Mouse (Mus musculus) mature B cell (primary cell): ENCODE results near the gene Actl10.

ENCODE experiments used
- in situ Hi-C: fragments of 300-500 bp; cut with MboI; formaldehyde crosslinking; loops from 2 replicates; pipeline ENCODE4 v1.14.3; 2019

Actl10 gene

DNA sequence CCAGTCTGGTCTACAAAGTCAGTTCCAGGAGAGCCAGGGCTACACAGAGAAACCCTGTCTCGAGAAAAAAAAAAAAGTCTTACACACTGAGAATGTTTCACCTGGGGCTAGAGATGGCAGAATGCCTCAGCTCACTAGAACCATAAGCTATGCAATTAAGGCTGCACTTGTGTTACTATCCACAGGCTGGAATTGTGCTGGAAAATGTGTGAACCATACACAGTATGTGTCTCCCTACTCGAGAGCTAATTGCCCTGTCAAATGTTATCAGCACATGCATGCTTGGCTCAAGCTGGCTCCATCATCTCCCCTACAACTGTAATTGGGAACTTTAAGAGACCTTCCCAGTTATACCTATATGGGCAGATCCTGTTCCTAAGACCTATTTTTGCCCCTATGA lies 639 bp upstream of the Actl10 start:
- in situ Hi-C loops, result no loop called here

DNA sequence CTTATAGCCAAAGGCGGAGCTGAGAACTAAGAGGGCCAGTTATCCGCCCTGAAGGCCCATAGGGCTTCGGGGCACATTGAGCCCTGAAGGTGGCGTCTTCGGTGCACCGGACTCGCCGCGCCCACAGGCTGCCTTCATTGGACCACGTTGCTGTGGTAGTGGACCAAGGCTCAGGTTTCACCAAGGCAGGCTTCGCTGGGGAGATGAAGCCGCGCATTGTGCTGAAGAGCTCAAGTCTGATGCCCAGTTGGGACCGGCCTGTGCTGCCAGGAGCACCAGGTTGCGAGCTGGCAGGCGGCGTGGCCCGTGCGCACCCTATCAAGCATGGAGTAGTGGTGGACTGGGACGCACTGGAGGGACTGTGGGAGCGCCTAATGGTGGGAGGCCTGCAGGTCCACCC lies 351 bp downstream of the Actl10 start:
- in situ Hi-C loops, result no loop called here

DNA sequence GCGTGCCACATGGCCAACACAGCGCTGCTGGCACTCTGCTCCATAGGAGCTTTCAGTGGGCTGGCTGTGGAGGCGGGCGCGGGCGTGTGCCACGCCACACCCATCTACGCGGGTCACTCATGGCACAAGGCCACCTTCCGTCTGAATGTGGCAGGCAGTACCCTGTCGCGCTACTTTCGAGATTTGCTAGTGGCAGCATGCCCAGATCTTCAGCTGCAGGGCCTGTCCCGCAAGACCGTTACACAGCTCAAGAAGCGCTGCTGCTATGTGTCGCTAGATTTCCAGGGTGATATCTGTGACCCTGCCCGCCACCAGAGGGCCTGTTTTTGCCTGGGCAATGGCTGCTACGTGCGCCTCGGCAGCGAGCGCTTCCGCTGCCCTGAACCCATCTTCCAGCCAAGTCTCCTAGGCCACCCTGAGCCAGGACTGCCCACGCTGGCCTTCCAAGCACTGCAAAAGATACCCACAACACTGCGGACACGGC lies 890 bp downstream of the Actl10 start:
- in situ Hi-C loops, result no loop called here

DNA sequence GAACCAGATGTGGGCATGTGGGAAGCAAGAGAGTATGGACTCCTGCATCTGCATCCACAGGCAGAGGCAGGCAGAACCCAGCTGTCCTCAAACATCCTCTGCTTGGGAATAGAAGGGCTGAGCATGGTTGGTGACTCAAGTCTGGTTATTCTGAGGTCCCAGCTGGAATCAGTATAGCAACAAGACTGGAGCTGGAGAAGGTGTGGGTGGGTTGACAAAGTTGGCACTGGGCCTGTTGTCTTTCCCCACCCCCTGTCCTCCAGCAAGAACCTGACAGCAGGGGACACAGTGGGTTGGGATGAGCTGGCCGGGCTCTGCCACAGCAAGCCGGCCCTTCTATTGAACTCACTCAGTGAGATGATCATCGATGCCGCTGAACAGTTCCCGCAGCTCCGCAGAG lies 3.7 kb downstream of the Actl10 start:
- in situ Hi-C loops, result no loop called here

DNA sequence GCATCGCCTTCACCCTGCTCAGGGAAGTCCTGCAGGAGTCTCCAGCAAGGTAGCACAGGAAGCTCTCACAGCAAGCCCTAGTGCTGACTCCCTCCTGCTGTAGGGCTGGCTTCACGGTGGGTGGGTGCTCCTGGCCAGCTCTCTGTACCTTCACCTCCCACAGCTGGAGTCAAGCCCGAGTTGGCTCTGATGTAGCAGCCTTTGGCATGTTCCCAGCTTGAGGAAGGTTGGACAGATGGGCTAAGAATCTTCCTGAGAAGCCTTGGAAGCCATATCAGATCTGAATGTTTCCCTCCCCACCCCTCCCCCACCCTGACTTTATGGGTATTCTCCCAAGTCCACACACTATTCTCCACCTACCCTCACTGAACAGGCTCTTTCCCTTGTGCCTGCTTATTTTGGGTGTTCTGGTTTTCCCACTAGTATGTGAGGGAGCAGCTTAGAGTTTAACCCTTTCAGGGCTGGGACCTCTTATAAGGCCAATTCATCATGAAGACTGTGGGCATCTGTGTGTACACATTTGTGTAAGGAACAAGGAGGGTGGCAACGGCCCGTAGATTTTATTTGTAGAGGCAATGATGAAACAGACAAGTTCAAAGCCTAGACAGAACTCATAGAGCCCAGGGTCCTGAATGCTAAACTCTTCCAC lies 5.7 kb downstream of the Actl10 start:
- in situ Hi-C loops, result no loop called here

DNA sequence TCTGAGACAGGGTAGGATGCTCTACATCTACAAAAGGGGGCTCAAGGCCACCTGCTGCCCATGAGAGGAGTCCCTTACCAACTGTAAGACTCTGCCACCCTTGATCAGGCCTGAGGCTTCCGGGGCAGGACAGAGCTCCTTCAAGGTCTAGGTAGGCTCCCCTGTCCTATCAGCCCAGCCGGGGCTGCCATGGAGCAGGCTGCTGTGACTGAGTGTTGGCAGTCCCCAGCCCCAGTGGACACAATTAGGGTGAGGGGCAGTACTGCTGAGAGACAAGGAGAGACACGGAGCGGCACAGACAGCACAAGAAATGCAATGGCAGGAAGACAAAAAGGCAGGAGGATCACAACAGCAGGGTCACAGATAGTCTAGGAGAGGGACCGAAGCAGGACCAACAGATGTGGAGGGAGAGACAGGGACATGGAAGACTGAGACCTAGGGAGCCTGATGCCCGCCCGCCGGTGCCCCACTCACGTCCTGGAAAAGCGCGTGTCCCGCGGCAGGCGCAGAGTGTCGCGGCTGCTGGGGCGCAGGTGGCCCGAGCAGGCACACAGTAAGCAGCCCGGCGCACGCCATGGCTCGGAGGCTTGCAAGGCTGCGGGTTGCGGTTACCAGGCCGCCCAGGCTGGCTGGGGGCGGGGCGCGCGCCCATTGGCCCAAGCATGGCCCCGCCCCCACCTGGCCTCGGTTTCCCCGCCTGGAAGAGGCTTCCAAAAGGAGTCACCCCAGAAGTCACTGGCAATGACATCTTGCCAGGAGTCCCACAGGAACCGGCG lies 6.9 kb downstream of the Actl10 start, which contains the start of gene Necab3:
TSS of gene Necab3 (minus strand) at position 627 of the 776 bp plus-strand sequence.
- in situ Hi-C loops, result no loop called here

DNA sequence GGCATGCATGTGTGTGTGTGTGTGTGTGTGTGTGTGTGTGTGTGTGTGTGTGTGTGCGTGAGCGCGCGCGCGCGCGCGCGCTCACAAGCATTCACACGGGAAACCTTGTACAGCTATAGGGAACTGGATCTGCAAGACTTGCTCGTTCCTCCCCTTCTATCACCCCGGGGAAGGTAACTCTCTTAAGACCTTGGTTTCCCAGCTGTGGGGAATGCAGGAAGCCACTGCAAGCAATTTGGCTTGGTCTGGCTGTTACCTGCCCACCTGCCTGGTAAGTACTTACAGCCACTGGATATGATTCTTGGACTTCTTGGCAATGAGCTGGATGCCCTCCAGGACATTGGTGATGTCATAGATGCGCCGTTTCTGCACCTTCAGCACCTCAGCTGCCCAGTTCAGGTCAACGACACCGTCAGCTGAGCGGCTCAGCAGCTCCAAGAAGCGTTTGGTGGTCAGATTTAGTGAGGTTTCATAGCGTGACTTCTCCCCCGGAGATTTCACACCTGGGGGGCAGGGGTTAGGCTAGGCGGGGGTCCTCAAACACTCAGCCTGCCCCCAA lies 12.1 kb downstream of the Actl10 start:
- in situ Hi-C loops, result no loop called here

DNA sequence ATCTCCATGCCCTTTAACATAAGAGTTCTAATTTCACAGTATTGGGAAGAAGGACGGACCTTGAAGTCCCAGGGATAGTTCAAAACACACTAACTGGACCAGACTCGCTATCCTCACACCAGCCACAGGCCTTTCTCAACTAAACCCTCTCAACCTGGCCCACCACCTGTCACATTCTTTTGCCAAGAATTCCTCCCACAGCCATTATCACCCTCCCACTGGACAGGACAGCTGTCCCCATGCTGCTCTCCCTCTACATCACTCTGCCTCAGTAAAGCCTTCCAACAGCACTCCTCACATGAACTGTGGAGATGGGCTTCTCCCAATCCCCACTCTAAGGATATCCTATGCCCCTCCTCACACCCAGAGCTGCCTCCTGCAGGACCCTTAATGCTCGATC lies 14.0 kb downstream of the Actl10 start:
- in situ Hi-C loops, result no loop called here

DNA sequence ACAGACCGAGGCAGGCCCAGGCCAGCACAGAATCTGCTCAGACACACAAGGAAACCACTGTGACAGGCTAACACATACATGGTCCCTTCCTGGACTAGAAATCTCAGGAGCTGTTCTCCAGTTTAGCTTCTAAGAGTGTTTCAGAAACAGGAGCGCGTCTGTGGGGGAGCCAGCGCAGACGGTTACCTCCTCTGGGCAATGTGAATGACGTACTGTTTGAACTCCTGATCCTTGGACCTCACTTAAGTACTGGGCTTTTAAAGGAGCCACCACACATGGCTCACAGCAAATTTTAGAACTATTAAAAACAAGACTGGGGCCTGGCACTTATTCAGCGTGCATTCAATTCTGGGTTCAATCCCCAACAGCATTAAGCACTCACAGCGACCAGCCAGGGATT lies 15.1 kb downstream of the Actl10 start:
- in situ Hi-C loops, result no loop called here

DNA sequence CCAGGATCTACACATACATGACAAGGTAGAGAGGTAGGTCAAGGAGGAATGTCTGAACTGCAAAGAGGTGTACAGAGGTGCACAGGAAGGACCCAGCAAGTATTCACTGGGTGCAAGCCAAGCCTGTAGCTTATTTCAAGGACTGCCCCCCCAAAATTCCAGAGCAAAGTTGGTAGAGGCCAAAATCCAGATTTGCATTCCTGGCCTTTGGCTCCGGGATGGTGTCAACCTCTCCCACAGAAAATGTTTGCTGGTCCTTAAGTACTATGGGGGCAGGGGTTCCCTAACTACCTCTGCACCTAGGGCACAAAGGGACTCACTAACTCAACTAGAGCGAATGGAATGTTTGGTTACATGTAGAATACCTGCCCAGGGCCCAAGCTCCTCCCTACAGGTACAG lies 16.2 kb downstream of the Actl10 start:
- in situ Hi-C loops, result no loop called here

DNA sequence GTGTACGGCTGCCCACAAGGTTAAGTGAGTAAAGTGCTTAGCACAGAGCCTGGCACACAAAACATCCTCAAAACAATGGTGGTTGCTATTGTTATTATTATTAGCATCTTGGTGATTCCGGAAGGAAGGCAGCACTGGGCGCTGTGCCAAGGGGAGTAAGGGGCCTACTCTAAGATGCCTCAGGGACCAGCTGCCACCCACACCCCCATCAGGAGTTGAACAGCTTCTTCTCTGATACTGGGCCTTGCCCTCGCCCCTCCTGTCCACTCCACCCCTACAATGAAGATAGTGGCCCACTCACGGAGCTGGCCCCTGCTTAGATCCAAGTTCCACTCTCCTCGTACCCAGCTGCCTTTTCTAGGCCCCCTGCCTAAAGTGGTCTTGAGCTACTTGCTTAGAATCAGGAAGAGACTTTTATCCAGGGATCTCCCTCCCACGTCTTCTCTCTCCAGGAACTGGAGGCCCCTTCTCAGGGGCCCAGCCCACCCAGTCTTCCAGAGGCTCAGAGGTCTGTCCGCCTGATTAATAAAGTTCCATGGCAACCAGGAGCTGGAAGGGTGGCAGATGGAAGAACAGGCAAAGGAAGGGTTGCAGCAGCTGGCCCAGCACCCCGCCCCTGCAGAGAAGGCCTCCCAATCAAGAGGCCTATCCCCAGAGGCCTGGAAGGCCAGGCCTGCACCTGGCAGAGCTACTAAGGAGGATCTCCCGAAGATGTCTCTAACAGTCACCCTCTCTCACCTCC lies 16.9 kb downstream of the Actl10 start:
- in situ Hi-C loops, result no loop called here

DNA sequence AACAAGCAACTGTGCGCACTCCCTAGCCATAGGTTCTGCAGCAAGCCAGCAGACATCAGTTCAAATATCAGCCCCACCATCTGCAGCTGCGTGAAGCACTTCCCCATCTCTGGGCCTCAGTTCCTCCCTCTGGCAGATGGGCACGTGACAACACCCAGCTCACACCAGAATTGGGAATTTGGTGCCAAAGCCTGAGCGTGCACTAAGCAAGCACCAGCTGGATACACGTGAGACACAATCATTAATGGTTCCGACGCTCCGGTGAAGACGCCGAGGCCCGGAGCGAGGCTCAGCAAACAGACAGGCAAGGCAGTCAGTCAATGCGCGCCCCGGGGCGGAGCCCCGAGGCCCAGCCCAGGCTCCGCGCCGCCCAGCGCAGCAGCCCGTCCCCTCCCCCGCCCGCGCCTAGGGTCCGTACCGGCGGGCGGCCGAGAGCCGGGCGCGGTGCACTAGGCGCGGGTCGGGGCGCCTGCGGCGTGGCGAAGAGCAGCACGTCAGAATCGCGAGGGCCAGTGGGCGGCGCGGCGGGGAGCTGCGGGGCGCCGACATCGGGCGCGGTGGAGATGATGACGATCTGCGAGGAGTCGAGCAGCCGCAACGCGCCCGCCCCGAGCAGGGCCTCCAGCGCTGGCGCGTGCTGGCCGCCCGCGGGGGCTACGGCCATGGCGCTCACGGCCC lies 17.6 kb downstream of the Actl10 start:
- in situ Hi-C loops, result no loop called here

DNA sequence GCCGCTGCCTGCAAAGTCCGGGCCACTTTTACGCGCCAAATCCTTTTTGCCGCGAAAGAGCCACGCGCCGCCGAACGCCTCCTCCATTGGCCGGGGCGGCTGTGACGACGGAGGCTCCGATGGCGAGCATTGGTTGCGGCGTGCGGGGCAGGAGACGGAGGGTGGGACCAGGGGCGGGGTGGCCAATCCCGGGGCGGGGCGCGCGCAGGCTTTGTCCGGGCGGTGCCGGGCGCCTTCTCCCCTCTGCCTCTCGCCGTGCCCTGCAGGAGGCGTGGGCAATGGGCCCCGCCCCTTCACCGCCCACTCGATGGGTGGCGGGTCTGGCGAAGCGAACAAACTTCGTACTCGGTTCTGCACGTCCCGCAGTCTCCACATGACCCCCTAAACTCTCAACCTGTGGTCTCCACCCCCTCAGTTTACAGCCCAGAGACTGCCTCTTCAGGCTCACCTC lies 18.3 kb downstream of the Actl10 start, which contains the start of gene E2f1:
TSS of gene E2f1 (minus strand) at position 57 of the 451 bp plus-strand sequence.
- in situ Hi-C loops, result no loop called here

DNA sequence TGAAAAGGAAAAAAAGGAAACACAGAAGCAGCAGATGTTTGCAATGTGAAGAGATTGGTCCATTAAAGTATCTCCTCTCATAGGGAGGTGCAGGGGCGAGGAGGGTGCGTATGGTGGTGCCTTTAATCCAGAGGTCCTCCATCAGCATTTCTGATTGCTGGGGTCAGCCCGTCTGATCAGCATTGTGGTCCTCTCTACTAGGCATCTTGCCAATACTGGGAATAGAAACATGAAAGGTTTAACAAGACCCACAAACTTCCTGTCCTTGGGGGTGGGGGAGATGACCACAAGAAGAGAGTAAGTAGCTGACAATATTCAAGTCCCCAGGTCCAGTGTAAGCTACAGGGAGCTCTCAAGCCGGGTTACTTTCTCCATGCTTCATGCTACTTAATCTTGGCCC lies 19.1 kb downstream of the Actl10 start:
- in situ Hi-C loops, result no loop called here

DNA sequence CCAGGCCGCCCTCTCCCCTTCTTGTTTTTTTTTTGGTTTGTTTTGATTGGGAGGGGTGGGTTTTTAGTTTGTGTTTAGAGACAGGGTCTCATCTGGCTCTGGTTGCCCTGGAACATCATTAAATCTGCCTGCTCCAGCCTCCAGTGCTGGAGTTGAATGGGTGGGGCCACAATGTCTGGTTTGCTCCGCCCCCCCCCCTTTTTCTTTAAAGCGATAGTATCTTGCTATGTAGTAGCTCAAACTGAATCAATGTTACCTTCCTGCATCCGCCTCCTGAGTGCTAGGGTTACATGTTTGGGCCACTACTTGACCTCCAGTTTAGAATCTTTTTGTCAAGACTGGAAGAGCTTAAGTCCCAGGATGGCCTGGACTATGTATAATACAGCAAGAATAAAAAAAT lies 19.7 kb downstream of the Actl10 start:
- in situ Hi-C loops, result no loop called here

DNA sequence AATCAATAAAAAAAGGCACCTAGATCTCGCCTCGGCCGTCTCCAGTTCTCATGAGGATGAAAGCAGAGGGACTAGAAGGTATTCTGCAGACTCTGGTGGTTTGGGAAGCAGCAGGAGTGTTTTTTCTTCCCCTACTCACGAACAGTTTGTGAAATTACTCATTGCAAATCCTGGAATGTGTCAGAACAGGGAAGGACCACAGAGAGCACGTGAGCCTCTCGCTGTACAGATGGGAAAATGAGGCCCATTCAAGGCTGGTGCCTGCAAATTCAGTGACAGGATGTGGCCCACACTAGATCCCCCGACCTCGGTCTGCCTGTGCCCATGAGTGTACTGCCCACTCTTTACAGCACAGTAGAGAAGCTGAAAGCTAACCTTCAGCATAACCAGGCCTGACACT lies 20.4 kb downstream of the Actl10 start:
- in situ Hi-C loops, result no loop called here

DNA sequence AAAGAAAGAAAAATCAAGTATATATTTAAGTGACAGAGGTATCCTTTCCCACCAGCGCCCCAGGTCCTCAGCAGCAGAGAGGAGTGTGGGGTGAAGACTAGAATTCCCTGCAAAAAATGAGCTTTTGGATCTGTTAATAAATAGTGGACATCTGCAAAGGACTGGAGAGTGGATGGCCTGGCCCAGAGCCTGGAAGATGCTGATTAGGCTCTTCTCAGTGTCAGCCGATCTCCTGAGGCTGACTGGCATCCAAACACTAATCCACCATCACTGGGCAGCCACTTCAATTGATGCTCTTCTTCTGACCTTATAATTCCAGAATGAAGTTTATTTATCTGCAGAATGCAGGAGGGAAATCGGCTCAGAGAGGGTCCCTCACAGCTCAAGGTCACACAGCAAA lies 21.4 kb downstream of the Actl10 start:
- in situ Hi-C loops, result no loop called here

DNA sequence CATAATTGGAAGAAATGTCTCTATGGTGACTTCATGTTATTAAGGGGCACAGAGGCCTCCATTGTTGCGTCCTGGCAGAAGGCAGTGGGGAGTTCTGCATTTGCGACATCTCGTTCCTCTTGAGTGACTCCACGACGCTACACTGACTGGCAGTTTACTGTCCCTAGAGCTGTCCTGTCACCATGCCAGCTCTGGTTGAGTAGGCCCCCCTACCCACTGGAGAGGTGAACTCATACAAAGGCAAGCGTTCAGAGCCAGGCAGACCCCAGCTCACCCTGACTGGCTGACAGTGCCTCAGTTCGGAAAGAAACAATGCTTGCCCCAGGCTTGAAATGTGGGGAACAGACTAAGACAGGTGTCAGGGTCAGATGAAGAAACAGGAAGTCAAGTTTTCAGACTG lies 22.7 kb downstream of the Actl10 start:
- in situ Hi-C loops, result no loop called here

DNA sequence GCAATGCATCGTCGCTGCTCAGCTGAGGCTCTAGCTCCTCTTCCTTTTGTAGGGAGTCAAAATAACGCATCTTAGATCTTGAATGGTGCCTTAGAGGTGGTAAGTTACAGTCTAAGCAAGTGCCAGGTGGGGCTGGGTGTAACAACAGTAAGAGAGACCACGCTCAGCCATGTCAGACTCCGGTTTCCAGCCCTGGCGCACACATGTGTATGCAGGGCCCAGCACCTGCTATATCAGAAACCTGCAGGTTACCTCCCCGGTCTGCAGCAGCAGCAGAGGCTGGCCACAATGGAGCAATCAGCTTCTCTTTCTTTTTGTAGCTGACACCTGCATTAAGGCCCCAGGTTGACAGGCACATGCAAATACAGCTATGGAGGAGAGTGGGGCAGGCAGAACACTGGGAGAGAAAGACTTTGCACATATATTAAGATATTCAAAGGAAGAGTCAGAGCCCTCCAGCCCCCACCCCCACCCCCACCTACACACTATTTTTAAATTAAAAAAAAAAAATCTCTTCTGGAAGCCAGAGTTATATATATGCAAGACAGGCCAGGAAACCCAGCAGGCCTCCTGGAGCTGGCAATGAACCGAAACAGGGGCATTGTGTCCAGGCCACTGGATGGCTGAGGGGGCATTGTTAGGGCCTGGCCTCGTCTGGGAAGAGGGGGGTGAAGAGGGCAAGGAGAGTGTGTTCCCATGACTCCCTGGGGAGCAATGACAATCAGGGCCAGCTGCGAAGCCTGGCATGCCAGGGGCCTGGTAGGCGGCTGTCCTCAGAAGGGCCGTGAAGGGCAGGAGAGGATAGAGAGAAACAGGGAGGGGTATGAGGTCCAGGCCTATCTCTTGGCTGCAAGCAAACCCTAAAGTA lies 25.5 kb downstream of the Actl10 start:
- in situ Hi-C loops, result no loop called here

DNA sequence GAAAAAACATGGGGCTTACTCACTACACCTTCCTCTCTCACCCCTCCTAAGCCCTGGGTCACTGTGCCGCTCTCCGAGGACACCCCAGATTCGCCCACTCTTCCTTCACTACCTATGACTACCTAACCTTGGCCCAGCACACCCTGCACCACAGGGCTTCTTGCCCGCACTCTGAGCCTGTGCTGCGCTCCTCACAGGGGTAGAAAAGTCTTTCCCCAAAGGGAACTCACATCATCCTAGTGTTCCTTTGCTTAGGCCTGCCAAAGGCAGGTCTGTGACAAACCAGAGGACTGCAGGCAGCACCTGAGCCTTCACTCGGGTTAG lies 26.1 kb downstream of the Actl10 start:
- in situ Hi-C loops, result no loop called here

DNA sequence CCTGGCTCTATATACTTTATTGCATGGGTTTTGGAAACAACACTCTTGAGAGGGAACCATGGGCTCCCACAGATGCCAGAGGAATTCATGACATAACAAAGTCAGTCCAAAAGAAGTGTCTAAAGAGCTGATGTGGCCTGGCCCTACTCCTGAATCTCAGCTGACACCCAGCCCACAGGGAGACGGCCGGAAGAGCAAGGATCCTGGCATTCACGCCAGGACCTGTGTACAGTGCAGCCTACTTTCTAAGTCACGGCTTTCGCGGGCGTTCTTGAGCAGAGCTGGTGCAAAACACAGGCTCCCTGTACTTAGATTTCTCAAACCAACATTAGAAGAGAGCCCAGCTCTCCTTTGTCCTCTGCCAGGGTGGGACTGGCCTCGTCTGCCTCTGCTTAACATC lies 29.0 kb downstream of the Actl10 start:
- in situ Hi-C loops, result no loop called here
